Mouse (Mus musculus) left cerebral cortex, postnatal 14 days (tissue): ENCODE measurements around the gene Itgb3. TPM values are rescaled to one million over a fixed set of nuclear protein-coding genes. Genes with fewer than 3 reads are reported as not detected.

Experiments used
- DNase-seq, 2 experiments: peaks; one replicate each; pipeline ENCODE4 v3.0.0; 2021 to 2022; ENCODE audit warnings: low spot score in 2 of 2, mixed read lengths in 1 of 2
- intact Hi-C: fragments of 180-260 bp; cut with DNase I; formaldehyde crosslinking; loops from one replicate; pipeline ENCODE4 v1.15.1; 2025
- total RNA-seq, 2 experiments: library from RNA; stranded (reverse); gene quantifications; 2 replicates each; pipeline ENCODE4 v1.2.3; 2021

The Itgb3 gene
- total RNA-seq, 2 experiments from 2014 or later = 4.3 to 4.5 TPM

- intact Hi-C loops = no loop called here
- DNase-seq = no peak
These were observed 6.3 kb downstream of the Itgb3 start for GRCm38 (mm10) chr11:104614130-104614529.

GRCm38 (mm10) chr11:104616182-104616581 is 8.4 kb downstream of the Itgb3 start:
- DNase-seq = no peak
- intact Hi-C loops = no loop called here

- DNase-seq = no peak
- intact Hi-C loops = no loop called here
These were observed 10.9 kb downstream of the Itgb3 start for GRCm38 (mm10) chr11:104618638-104619076.

GRCm38 (mm10) chr11:104619084-104620022 is 11.6 kb downstream of the Itgb3 start:
- no peak for DNase-seq
- intact Hi-C loops = no loop called here

GRCm38 (mm10) chr11:104622040-104622962 is 14.5 kb downstream of the Itgb3 start:
- peak; percentile 18 to 42 for DNase-seq
- intact Hi-C loops = no loop called here

- no peak for DNase-seq
- intact Hi-C loops = no loop called here
These were observed 17.1 kb downstream of the Itgb3 start for GRCm38 (mm10) chr11:104624791-104625391.

- intact Hi-C loops = no loop called here
- DNase-seq = no peak
These were observed 17.9 kb downstream of the Itgb3 start for GRCm38 (mm10) chr11:104625453-104626402.

- DNase-seq = no peak
- intact Hi-C loops = no loop called here
These were observed 18.8 kb downstream of the Itgb3 start for GRCm38 (mm10) chr11:104626635-104627034.

GRCm38 (mm10) chr11:104627616-104628301 is 20.0 kb downstream of the Itgb3 start:
- DNase-seq = no peak
- intact Hi-C loops = no loop called here

- no peak for DNase-seq
- intact Hi-C loops = no loop called here
These were observed 20.8 kb downstream of the Itgb3 start for GRCm38 (mm10) chr11:104628566-104628965.

GRCm38 (mm10) chr11:104630185-104630835 is 22.5 kb downstream of the Itgb3 start:
- intact Hi-C loops = no loop called here

GRCm38 (mm10) chr11:104631306-104631705 is 23.5 kb downstream of the Itgb3 start:
- no peak for DNase-seq
- intact Hi-C loops = no loop called here

More at GRCm38 (mm10) chr11:104630185-104630835, 22.5 kb downstream of the Itgb3 start:
- no peak for DNase-seq

- intact Hi-C loops = no loop called here
- DNase-seq = no peak
These were observed 29.2 kb downstream of the Itgb3 start for GRCm38 (mm10) chr11:104637010-104637409.

GRCm38 (mm10) chr11:104638006-104638405 is 30.2 kb downstream of the Itgb3 start:
- no peak for DNase-seq
- intact Hi-C loops = no loop called here

GRCm38 (mm10) chr11:104638906-104639305 is 31.1 kb downstream of the Itgb3 start:
- intact Hi-C loops = no loop called here
- DNase-seq = no peak

- intact Hi-C loops = no loop called here
These were observed 31.8 kb downstream of the Itgb3 start for GRCm38 (mm10) chr11:104639634-104640033.

GRCm38 (mm10) chr11:104640894-104641293 is 33.1 kb downstream of the Itgb3 start:
- intact Hi-C loops = no loop called here
- DNase-seq = no peak

More at GRCm38 (mm10) chr11:104639634-104640033, 31.8 kb downstream of the Itgb3 start:
- no peak for DNase-seq
